Mouse (Mus musculus) ES-CJ7 (cell line): ENCODE data around the gene Prkca.

Source experiments
- DNase-seq: peaks from one replicate; pipeline ENCODE4 v3.0.0; 2011; ENCODE audit warnings: low read depth, low spot score

The Prkca gene

DNA sequence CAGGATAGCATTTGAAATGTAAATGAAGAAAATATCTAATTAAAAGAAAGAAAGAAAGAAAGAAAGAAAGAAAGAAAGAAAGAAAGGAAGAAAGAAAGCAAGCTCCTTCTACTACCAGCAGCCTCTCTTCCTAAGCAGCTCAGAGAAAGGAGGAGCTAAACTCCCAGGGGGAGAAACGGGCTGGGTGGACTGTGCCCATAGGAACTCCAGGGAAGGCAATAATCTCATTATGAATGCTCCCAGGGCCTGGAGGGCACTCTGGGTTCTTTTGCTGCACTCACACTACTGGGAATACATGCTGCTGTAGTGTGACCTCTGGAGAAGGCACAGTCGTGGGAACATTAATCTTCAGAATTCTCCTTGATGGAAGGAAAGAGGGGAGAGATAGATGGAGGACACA, 107.5 kb downstream of the Prkca start:
- DNase-seq = no peak

DNA sequence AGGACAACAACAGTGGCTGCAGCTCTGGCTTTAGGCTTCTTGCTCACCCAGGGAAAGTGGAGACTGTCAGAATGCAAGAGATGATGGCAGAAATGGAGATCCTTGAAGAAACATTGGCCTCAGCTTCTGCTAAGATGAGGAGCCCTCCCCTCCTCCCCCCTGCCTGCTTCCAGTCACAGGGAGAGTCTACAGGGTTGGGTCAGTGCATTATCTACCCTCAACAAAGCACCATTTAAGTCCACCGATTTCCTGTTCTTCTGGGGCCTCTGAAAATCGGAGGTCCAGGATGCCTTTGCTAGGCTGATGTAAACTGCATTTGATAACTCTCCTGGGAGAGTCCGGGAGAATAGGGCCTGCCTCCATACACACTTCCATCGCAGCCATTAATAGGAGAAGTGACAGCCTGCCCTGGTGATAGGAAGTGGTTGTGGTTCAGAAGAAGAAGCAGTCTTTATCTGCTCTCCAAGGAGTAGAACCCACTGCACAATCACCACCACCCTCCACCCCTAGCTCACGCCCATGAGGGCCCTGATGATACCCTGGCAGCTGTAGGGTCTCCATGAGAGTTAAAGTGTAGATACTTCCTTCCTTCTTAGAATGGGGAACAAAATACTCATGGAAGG, 108.5 kb downstream of the Prkca start:
- DNase-seq = no peak

DNA sequence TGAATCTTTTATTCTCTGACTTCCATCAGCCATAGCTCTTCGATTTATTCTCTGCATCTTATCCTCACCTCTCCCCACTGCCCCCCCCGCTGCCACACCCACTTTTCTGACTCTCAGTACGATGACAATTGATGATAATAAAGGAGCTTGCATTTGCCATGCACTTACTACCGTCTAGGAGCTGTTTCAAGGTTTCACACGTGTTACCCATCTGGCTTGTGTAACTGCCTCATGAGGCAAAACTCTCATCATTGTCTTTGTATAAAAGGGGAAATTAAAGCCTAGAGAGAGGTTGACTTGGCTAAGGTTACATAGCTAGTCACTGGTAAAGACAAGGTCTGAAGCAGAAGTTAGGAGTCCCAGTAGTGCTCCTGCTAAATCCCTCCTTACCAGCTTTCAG, 110.7 kb downstream of the Prkca start:
- DNase-seq = no peak

DNA sequence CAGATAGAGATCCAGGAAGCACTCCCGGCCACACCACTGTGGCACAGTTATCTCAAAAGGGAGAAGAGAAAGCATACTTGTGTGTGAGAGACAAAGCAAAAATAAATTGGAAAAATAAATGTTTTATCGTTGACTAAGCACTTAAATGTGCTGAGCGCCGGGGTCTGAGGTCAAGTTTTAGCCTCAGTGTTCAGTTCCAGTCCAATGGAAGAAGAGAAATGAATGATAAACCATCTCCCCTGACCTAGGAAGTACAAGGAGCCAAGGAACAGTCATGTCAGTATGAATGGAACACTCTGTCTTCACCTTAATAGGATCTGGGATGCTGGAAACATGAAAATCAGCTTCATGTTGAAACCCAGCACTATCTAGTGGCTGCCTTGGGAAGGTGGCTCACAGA, 113.6 kb downstream of the Prkca start:
- no peak for DNase-seq

DNA sequence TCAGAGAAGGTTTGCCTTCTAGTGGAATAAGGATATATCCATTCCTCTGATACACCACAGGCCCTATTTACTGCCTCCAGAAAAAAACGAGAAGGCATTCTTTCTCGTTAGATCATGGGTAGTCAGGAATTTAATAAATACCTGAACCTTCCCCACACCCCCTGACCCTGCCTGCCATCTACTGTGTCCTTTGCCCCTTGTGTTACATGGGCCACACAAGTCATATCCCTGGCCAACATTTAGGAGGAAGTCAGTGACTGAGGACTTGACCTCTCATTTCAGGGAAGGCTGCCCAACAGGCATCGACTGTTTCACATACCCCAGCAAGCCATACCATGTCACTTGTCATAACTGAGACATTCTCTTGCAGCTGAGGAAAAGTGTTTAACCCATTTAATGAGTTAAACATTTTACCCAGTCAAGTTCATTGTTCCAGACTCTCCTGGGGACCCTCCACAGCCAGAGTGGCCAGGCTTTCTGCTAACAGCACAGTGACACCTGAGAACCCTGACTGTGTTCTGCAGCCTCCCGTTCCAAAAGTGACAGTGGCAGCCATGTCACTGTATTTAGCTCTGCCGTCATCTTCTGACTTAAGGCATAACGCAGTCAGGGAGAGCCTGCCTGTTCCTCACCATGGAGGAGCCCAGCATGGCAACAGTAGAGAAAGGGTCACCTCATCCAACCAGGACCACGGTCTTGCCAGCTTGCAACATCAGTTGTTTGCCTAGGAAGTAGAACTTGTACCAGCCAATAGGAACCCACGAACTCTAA, 114.4 kb downstream of the Prkca start:
- DNase-seq = no peak

DNA sequence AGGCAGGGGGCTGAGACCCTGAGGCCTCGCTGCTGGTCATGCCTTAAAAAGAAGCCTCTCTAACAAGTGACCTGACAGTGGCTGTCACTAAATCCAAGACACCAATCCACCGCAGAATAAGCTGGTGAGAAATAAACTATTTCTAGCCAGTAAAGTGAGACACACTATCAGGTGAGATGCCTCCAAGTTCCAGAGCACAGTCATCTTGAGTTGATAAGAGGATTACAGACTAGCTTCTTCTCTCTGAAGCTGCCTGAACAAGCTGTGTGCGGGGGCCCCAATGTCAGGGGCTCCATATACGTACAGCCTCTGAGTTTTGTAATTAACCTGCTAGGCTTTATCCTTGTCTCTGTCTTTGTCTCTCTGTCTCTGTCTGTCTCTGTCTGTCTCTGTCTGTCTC, 115.2 kb downstream of the Prkca start:
- DNase-seq = no peak

DNA sequence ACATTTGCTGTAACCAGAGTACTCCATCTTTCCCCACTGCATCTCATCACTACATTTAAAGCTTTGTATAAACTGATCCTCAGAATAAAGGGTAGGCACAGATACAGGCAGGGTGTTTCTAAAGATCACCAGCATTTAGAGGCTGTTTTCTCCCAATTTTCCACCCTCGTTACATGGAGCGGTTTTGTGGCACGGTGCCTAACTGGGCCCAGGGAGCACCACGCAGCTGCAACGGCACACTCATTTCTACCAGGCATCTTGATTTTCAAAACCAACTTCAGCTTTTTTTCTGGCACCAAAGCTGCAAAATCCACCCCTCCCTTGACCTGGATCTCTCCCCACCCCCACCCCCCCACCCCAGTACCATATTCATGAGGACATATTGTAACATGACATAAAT, 117.5 kb downstream of the Prkca start:
- no peak for DNase-seq

DNA sequence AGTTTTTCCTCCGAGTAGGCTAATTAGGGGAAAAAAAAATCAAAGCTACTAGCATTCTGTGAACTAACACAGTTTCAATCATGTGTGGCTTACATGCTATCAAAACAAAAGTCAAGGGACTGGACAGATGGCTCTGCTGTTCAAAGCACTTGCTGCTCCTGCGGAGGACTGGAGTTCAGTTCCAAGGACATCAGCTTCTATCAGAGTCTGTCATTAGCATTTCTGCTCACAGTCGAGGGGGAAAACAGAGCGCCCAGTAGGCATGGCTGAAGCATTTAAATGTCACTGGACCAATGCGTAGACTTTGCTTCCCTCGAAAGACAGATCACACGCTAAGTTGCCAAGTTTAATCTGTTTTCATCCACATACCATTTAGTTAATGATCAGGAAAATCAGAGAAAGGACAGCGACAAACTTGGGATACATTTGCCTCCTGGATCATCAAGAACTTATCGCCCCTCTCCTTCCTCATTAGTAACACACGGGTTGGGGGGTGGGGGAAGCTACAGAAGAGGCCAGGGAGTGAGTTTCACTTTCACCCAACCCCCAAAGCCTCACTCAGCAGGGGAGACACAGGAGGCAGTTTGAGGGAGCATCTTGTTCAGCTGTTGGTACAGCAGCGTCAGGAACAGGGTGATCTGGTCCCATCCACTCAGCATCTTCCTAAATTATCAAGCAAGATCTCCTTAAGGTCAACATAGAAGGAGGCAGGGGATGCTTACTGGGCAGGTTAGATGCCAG, 119.3 kb downstream of the Prkca start:
- no peak for DNase-seq

DNA sequence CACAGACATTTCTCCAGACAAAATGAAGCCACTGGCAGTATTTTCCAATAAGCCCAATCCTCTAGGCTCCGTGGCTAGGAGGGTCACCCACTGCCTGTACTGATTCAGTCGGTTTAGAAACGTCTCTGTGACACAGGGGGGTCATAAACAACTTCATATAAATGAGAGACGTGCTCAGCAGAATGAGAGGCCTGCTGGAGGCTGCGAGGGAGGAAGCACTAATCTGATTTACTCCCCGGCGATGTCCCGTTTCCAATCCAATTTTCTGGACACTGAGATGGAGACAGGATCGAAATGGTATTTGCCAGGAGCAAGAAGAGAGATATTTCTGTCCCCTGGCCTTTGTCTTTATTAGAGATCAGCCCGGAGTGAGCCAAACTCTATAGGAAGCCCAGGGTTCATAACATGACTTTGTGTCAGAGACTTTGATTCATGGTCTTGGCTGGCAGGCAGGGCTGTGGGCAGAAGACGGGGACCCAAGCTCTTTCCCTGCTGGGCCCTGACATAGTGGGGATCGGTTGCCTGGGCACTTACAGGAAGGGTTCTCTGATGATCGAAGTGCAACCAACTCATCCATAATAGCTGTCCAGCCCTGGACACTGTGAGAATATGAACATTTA, 120.0 kb downstream of the Prkca start:
- no peak for DNase-seq

DNA sequence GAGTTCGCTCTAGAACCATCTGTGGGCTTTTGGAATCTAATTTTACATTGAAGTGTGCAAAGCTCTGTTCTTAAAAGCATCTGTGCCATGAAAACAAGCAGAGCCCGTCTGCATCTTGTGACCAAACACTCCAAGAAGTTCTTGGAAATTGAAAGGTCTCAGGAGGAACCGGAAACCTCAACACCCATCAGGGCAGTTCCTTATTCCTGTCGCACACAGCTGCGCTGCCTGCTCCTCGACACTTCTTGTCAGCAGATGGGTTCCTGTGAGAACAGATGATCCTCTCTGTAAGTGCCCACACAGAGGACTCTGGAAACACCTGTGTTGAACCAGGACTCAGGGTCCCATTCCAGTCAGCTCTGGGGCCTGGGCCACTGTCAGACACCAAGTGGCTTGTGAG, 120.6 kb downstream of the Prkca start:
- no peak for DNase-seq

DNA sequence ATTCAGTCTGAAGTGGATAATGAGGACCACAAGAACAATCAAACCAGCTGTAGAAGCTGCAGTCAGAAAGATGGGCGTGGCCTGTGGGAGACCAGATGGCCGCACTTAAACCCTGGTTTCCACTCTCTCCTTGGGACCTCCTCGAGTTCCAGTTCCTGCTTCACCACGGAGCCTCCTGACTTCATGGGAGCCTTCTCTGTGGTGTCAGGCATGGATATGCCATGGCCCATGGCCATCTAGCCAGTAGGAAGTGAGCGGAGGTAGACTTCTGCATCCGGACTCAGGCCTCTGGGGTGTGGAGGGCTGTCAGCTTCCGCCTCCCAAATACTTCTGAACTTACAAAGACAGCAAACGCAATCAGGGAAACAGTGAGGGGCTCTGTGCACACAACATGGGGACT, 121.1 kb downstream of the Prkca start:
- DNase-seq = no peak

DNA sequence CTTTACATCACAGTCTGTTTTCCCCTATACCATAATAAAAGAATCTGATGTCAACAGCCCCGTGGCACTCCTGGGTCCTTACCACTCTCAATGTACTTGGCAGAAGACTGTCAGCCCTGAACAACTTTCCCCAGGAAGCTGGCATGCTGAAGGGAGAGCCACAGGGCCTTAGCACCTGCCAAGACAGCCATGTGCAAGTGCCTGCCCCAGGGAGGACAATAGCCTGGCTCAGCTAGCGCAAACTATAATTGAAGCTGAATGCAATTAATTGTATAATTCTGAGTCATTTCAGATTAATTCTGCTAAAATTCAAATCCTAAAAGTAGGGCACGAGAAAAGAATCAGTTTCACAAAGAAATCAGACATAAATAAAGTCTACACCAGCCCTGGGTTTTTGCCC, 121.7 kb downstream of the Prkca start:
- DNase-seq = no peak

DNA sequence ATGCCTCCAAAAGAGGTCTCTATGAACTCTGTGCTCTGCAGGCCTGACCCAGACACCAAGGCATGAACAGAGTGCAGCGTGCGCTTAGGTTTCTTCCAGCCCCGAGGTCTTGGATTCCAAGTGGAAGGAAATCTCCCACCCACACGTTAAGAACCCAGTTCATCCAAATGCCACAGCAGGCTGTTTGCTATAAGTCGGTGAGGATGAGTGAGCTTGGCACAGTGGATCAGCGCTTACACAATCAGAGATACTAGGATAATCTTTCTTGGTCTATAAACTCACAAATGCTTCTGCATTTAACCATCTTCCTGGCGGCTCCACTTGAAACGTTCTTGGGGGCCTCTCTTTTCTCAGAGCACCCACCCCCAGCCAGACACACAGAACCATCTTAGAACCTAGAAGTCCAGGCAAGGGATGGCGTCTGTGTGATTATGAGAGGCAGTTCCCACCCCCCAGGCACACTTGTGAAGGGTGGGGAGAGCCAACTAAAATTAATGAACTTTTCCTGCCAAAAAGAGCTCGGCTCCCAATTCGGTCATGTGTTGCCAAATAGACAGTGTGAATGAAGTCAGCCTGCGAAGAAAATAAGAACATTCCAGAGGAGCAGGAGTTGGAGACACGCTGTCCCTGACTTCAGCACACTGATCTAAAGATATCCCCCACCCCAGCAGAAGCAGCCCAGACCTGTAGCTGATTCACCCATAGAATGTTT, 122.4 kb downstream of the Prkca start:
- DNase-seq = no peak

DNA sequence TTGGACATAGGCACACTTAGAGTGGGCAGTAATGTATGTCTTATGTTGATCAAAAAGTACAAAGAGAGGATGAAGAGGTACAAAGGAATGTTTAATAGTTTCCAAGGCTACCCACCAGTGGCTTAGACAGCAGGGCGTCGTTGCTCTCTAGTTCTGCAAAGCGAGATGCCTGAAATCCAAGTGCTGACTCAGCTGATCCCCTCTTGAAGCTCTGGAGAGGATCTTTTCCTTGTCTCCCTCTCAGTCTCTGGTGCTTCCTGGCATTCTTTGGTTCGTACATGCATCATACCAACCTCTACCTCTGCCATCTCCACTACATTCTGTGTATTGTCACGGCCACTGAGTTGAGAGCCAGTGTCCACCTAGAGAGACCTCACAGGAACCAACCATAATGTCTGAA, 123.1 kb downstream of the Prkca start:
- no peak for DNase-seq

DNA sequence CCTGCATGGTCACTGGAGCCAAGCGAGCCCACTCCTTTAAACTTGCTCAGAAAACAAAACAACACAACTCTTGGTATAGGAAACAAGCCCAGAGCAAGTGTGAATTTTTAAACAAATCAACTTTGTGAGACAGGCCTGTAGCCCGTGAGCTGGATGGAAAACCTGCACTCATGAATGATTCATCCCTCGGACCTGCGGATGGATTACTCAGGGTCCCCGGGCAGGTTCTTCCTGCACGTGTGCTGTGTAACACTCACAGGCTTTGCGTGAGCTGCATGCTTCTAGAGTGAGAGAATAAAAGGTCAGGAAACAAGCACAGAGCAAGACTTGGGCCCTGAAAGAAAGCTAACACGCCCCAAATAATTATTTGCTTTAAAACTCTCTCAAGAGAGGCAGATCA, 126.7 kb downstream of the Prkca start:
- DNase-seq = no peak

DNA sequence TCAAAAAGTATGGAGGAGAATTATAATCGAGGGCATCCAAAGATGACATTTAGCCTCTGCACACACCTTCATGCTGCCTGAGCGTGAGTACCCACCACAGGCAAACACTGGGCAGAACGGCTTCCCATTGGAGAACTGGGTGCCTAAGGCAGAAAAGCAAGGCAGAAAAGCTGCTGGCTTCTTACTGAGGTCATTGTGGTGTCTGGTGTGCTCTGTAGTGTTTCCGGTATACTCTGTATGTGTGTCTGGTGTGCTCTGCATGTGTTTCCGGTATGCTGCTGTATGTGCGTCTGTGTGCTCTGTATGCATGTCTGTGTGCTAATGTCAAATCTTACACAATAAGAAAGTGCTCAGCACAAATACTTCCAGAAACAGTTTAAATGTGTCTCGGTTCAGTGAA, 127.7 kb downstream of the Prkca start:
- no peak for DNase-seq

DNA sequence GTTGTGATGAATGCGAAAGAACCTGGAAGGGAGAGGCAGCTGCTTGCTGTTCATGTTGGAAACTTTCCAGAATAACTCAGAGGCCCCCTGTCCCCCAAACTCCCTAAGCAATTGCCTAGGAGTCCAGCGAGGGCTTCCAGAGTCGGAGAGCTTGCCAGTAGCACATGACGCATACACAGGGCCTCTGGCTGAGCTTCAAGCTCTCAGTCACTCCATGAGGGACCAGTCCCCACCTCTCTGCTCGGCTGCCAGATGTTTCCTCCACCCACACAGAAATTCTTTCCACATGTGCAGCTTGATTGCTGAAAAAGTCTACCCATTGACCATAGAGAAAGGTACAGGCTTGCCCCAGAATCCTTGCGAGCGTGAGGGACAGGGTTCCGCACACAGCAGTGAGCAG, 128.3 kb downstream of the Prkca start:
- DNase-seq = no peak

DNA sequence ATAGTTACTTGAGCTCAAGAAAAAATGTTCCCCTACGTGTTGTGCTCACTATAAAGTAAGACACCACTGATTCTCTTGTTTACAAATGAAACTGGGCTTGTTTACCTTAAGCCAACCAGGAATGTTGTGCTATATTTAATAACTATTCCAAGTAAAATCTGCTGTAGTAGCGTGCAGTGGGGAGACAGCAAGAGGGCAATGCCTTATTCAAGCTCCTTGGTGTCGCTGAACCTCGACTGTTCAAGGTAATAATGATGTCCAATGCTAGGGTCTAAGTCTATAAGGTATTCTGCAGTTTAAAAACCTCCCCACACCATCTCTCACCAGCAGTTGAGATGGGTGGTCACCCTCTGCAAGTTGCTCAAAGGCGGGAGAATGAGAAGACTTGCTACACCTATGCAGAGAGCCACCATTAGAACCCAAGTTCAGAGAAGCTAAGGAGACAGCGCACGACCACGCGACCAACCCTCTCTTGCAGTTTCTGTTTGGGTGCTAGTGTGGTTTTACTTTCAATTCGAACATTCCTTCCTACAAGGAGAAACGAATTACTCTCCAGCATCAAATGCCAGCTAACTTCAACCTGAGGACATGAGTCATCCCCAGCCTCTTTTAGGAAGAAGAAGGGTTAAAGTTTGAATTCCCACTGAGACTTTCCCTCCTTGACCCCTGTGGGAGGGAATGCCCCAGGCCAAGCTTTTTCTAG, 129.1 kb downstream of the Prkca start:
- DNase-seq = no peak

DNA sequence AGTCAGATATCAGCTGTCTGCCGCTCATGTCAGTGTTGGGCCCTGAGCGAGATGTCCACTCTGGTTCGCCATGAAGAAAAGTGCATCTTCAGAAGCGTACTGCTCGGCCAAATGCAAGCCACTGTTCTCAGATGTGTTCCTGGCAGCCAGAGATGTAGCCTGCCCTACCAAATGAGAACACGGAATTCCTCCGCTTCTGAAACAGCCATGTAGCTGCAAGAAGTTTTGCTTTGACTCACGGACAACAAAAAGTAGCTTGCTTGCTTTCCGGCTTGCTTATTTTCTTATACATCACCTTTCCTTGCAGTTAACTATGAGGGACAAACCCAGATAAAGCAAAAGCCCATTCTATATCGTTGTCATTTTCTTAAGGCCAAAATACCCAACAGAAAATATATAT, 129.9 kb downstream of the Prkca start:
- no peak for DNase-seq

DNA sequence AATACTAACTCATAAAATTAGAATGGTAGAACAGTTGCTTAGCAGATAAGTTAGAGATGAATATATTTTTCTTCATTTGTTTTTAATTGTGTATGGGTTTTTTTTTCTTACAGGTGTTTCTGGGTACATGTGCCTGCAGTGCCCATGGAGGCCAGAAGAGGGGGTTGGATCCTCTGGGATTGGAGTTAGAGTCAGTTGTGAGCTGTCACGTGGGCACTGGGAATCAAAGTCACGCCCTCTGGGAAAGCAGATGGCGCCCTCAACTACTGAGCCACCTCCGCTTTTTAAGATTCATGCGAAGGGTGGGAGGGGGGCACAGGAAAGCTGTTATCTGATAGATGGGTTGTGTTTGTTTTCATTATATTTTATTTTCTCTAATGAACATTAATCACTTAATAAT, 131.1 kb downstream of the Prkca start:
- DNase-seq = peak; percentile 35

DNA sequence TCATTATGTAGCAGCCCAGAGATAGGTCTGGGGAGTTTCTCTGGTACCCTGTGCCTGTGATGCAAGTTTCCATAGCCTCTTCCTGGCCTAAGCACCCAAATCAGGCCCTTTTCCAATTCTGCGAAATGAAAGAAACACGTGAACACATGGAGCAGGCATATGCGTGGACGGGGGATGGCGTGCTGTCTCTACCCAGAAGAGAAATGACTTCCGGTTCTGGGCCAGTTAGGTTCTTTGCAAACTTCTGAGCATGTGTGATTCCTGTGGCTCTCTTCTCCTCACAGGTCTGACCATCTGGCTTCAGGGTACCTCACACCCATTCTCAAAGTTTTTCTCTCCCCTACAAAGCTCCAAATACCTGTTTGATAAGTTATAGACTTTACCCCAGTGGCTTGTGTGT, 131.7 kb downstream of the Prkca start:
- DNase-seq = no peak
